Mouse (Mus musculus) heart, adult 2 months (tissue): ENCODE results near the gene Cacna2d4. TPM values are rescaled to one million over a fixed set of nuclear protein-coding genes. Genes with fewer than 3 reads are reported as not detected.

ENCODE experiments used
- DNase-seq, 2 experiments: peaks; one replicate each; pipeline ENCODE4 v3.0.0; 2021
- H3K27ac ChIP-seq: fragments of 200-600 bp; 2 replicates; pipeline ENCODE4 v1.8.1; 2022
- H3K27me3 ChIP-seq: fragments of 200-500 bp; 2 replicates; pipeline ENCODE4 v1.6.1; 2012; ENCODE audit warnings: mild to moderate bottlenecking, low read length, inconsistent platforms, mixed read lengths; ENCODE audit not compliant: control insufficient read depth, insufficient read depth
- H3K36me3 ChIP-seq: fragments of 200-500 bp; 2 replicates; pipeline ENCODE4 v1.6.1; 2012; ENCODE audit warnings: low read length, inconsistent platforms; ENCODE audit not compliant: control insufficient read depth, insufficient read depth
- H3K4me1 ChIP-seq: fragments of 200-500 bp; 2 replicates; pipeline ENCODE4 v1.6.1; 2011; ENCODE audit warnings: low read length; ENCODE audit not compliant: control insufficient read depth, insufficient read depth
- H3K4me3 ChIP-seq: fragments of 200-600 bp; 2 replicates; pipeline ENCODE4 v1.8.1; 2022
- H3K79me2 ChIP-seq: fragments of 200-500 bp; replicated peaks from 2 replicates; pipeline ENCODE4 v1.6.1; 2012; ENCODE audit warnings: mild to moderate bottlenecking, inconsistent platforms, low read length, moderate library complexity, mixed read lengths; ENCODE audit not compliant: control insufficient read depth, insufficient read depth
- H3K9ac ChIP-seq: fragments of 200-500 bp; 2 replicates; pipeline ENCODE4 v1.6.1; 2012; ENCODE audit warnings: low read depth, mild to moderate bottlenecking, control low read depth, inconsistent platforms, low read length, mixed read lengths
- CTCF ChIP-seq: fragments of 200-600 bp; IDR thresholded peaks from 2 replicates; pipeline ENCODE4 v1.8.1; 2022; ENCODE audit warnings: antibody characterized with exemption, mild to moderate bottlenecking, moderate library complexity
- EP300 ChIP-seq: fragments of 200-500 bp; IDR thresholded peaks from 2 replicates; pipeline ENCODE4 v1.6.1; 2011; ENCODE audit warnings: low read depth, low read length, control low read depth; ENCODE audit not compliant: insufficient read depth
- POLR2A ChIP-seq: fragments of 200-500 bp; IDR thresholded peaks from 2 replicates; pipeline ENCODE4 v1.6.1; 2011; ENCODE audit warnings: mild to moderate bottlenecking, low read depth, low read length, control low read depth; ENCODE audit not compliant: insufficient read depth
- WGBS: fragments of 180-500 bp; shearing (Covaris S2); methylation state at CpG from one replicate; pipeline ENCODE4 v1.1.7; 2018; 5-methylcytosine and 5-hydroxymethylcytosine counted together
- intact Hi-C: fragments of 180-260 bp; cut with DNase I; formaldehyde crosslinking; loops from one replicate; pipeline ENCODE4 v1.15.1; 2025
- polyA plus RNA-seq: library from polyadenylated mRNA; depleted of rRNA; stranded (reverse); fragments of >200 nt; gene quantifications from 2 replicates; pipeline ENCODE4 v1.2.3, GENCODE M21; 2012
- total RNA-seq, 2 experiments: library from RNA; stranded (reverse); gene quantifications; 2 replicates each; pipeline ENCODE4 v1.2.3; 2021

The Cacna2d4 gene
- total and polyA plus RNA-seq, 3 experiments, result 0.23 TPM; not detected in 2

DNA sequence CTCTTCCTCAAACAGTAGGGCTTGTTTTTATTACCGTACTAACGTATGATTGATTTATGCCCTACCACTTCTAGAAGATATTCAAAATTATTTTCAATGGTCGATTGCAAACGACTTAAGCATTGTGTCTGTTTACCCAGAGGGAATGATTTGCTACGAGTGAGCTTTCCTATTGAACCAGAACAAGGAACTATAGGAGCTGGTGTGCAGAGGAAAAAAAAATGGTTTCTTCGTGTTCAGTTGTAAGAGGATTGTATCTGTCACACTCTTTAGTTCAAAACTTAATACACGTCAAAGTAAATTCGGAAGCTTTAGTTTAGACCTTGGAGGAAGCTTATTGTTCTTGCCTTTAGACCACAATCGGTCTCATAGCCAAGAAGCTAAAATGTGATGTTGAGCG, 152.8 kb downstream of the Cacna2d4 start:
- Histone ChIP-seq H3K4me3 (peak overlapping the region; percentile 78), H3K36me3 (peaks cover 13% of the 10 kb centered on the region), H3K9ac (peak overlapping the region; percentile 89), H3K4me1 (peaks cover 4% of the 10 kb centered on the region), H3K27me3 (no peaks in the 10 kb centered on the region), H3K79me2 (peaks cover 7% of the 10 kb centered on the region), H3K27ac (peak overlapping the region; percentile 84)
- TF ChIP-seq POLR2A (no peak), EP300 (no peak), CTCF (no peak)
- intact Hi-C loops, result loop anchor here (2.0 to 5.0 kb wide), 2 partner anchors 33 to 42 kb away; no protein-coding TSS in a partner anchor
- 6% methylated on average over 10 of the region's 10 CpGs for WGBS
- DNase-seq, result no peak

DNA sequence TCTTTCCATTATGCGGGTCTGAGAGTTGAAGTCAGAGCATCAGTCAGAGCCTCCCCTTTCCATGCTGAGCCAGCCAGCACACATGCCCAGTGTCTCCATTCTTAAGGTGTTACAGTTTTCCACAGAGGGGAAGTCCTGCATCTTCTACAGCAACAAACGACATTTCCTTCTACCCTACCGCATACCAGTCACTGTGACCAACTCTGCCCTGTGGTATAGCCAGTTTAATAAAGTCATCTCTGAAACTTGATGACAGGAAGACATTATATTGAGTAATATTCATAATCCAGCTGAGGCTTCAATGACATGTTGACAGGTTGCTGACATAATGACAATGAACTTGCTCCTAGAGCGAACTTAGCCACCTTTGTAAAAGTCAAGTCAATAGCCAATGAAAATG, 154.4 kb downstream of the Cacna2d4 start:
- Histone ChIP-seq H3K36me3 (peaks cover 11% of the 10 kb centered on the region), H3K4me1 (peaks cover 5% of the 10 kb centered on the region), H3K27ac (no peak overlapping the region), H3K4me3 (no peak overlapping the region), H3K27me3 (no peaks in the 10 kb centered on the region), H3K79me2 (peaks cover 2% of the 10 kb centered on the region), H3K9ac (no peak overlapping the region)
- DNase-seq, result no peak
- TF ChIP-seq POLR2A (no peak), EP300 (no peak), CTCF (no peak)
- intact Hi-C loops, result no loop called here
- WGBS, result 88% methylated on average over 4 of the region's 4 CpGs

DNA sequence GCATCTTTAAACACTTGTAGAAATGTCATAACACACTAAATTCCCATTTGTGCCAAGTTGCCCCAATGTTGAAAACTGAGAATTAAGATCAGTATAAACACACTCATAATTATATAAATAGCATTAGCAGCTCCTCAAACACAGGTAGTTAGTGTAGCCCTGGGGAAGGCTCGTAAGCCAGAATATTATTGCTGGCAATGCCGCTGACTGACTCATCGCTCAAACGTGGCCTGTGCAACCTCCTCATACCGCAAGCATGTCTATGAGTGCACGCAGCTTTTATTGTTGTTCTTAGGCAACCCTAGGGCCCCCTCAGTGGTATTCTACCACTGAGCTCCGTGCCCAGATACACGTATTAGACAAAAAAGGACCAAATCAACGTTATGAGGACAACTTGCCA, 156.5 kb downstream of the Cacna2d4 start:
- Histone ChIP-seq H3K79me2 (peaks cover under 1% of the 10 kb centered on the region), H3K27ac (no peak overlapping the region), H3K4me3 (no peak overlapping the region), H3K27me3 (no peaks in the 10 kb centered on the region), H3K9ac (no peak overlapping the region), H3K4me1 (peaks cover 9% of the 10 kb centered on the region), H3K36me3 (peaks cover 4% of the 10 kb centered on the region)
- no peak for DNase-seq
- intact Hi-C loops, result no loop called here
- TF ChIP-seq EP300 (no peak), CTCF (no peak), POLR2A (no peak)
- WGBS, result 61% methylated on average over 9 of the region's 9 CpGs

DNA sequence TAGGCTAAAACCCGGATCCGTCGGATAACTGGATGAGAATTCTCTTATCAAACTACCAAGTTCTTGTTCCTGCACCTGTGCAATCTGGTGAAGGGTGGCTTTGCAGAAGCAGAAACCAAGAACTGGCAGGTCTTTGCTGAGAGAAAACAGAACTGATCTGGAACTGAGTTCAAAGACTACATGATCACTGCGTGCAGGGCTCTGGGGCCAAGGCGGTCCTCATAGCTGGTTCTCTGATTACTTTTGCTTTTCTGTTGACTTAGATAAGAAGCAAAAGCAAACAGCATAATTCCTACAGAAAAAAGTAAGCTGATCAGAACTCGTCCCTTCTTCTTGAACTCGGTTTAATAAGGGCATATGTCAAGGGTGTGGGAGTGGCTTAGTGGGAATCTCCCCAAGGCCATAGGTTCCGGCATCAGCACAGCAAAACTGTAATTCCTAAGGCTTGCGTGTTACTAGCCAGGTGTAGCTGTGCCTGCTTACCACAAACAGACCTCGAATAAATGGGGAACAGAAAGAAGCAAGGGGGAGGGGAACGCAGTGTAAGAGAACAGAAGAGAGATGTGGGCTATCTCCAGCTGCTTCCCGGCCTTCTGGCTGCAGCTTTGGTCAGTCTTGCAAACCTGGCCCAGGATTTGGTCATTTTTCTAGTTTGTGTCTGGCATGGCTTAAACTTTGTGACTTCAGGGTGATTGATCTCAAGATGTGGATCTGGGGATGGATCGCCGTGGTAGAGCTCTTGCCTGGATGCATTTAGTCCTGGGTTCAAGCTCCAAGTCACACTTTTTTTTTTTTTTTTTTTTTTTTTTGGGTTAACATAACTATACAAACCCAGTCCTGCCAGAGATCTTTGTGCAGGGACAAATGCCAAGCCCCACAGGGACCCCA, 159.3 kb downstream of the Cacna2d4 start:
- H3K27me3 ChIP-seq, result no peaks in the 10 kb centered on the region
- peak in 1 of 2 experiments; percentile 33 for DNase-seq
- peak overlapping the region; percentile 69 for H3K27ac ChIP-seq
- H3K79me2 ChIP-seq, result no peaks in the 10 kb centered on the region
- peaks cover 7% of the 10 kb centered on the region for H3K36me3 ChIP-seq
- peaks cover 8% of the 10 kb centered on the region for H3K4me1 ChIP-seq
- 60% methylated on average over 14 of the region's 14 CpGs for WGBS
- no peak overlapping the region for H3K4me3 ChIP-seq
- no peak overlapping the region for H3K9ac ChIP-seq
- TF ChIP-seq POLR2A (no peak), EP300 (no peak), CTCF (no peak)
- intact Hi-C loops, result no loop called here

DNA sequence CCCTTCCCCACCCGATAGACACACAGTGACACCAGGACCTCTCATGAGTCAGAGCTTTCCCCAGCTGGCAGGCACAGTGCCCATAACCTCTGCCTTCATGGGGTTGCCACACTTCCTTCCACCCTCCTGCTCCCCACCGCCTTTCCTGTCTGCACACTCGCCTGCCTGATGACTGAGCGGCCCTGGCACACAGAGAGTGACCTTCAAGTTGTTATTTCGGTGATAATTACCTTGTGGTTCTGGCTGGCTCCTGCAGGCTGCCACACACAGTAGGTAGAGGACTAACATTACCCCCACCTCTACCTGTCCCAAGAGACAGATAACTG, 159.9 kb downstream of the Cacna2d4 start:
- peak; percentile 71 to 89 for DNase-seq
- H3K9ac ChIP-seq, result no peak overlapping the region

DNA sequence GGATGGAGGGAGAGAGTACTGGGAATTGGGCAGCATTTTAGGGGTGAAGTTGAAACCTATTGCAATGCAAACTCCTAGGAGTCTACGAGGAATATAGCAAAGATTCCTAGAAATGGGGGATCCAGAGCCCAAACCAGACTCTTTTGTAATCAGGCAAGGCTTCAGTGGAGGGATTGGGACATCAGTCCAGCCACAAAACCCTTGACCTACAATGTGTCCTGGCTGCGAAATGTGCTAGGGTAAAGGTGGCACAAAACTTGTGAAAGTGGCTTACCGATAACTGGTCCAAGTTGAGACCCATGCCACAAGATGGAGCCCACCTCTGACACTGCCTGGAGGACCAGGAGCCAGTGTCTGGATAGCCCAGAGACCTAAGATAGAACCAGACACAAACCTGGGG, 163.0 kb downstream of the Cacna2d4 start:
- no peak for DNase-seq
- H3K9ac ChIP-seq, result no peak overlapping the region
- TF ChIP-seq POLR2A, result no peak
- no peak for TF ChIP-seq CTCF
- TF ChIP-seq EP300, result no peak
- H3K4me1 ChIP-seq, result peaks cover 12% of the 10 kb centered on the region
- no peaks in the 10 kb centered on the region for H3K27me3 ChIP-seq
- no peaks in the 10 kb centered on the region; the same call in 1 of the 2 replicates for H3K79me2 ChIP-seq
- H3K27ac ChIP-seq, result no peak overlapping the region
- intact Hi-C loops, result no loop called here
- H3K36me3 ChIP-seq, result peaks cover 12% of the 10 kb centered on the region
- 93% methylated on average over 3 of the region's 3 CpGs for WGBS
- no peak overlapping the region for H3K4me3 ChIP-seq

More for the DNA sequence above, 159.9 kb downstream of the Cacna2d4 start:
- Histone ChIP-seq H3K4me3 (no peak overlapping the region), H3K27ac (peak overlapping the region; percentile 69), H3K27me3 (no peaks in the 10 kb centered on the region), H3K79me2 (no peaks in the 10 kb centered on the region), H3K4me1 (peaks cover 8% of the 10 kb centered on the region), H3K36me3 (peaks cover 10% of the 10 kb centered on the region)
- 5% methylated on average over 5 of the region's 5 CpGs for WGBS
- intact Hi-C loops, result no loop called here
- TF ChIP-seq POLR2A (no peak), CTCF (peak; percentile 29), EP300 (peak; percentile 85; the same call in 1 of the 2 replicates)
